9 mouse cellular contexts compared by ENCODE assay signal in genomic region chr12:20233871-20234307, GRCm38 (mm10).
A peak's percentile ranks its signal among the peaks of the same experiment; 100 is the strongest.
DNase-seq lines count a peak whose midpoint lies in the region; ATAC-seq lines count a peak whose summit lies in the region.
"Had no signal": no experiment of that assay in that cellular context is flagged by ENCODE, and none has a peak within 500 bp of the region (broad histone marks: within the 10 kb centered on the region; RNA-seq: fewer than 3 reads in every experiment).

No protein-coding gene starts in this region.

- H3K4me3 ChIP-seq in hindbrain, embryonic 15.5 days: no peak overlapping the region
- H3K4me3 ChIP-seq: erythroblast, embryonic 14.5 days had no signal

- no peaks in the 10 kb centered on the region for H3K27me3 ChIP-seq in hindbrain, embryonic 15.5 days

- peak; percentile 58; the same call in 1 of the 2 replicates for ATAC-seq in hindbrain, embryonic 15.5 days (ENCODE audit: low FRiP score, low read depth)
- peak; percentile 41; the same call in 1 of the 2 replicates for ATAC-seq in megakaryocyte progenitor cell, adult 5-6 weeks (replicated peaks; ENCODE audit: poor library complexity)

- 74% methylated on average over 25 of the region's 25 CpGs for WGBS in hindbrain, embryonic 15.5 days

- peaks cover 12% of the 10 kb centered on the region for H3K36me3 ChIP-seq in hindbrain, embryonic 15.5 days

- no peak overlapping the region for H3K4me2 ChIP-seq in hindbrain, embryonic 15.5 days

- DNase-seq in cerebellum, postnatal 4 days (ENCODE audit: low spot score in 2 of 2): peak; percentile 5 to 36
- DNase-seq in cerebellum, postnatal 36 days: no peak
- DNase-seq in urinary bladder, postnatal 4 days (ENCODE audit: low spot score in 2 of 2): peak; percentile 30 to 82
- DNase-seq in urinary bladder, adult 18-20 months (ENCODE audit: low spot score in 2 of 2): no peak
- peak; percentile 54 for DNase-seq in testis, postnatal 10 days (ENCODE audit: low spot score)
- DNase-seq in left cerebral cortex, adult 11 months (ENCODE audit: low spot score): no peak

- peaks cover 52% of the 10 kb centered on the region for H3K9me3 ChIP-seq in hindbrain, embryonic 15.5 days

- no peaks in the 10 kb centered on the region for H3K4me1 ChIP-seq in hindbrain, embryonic 15.5 days (replicated peaks)

- no peak overlapping the region for H3K27ac ChIP-seq in hindbrain, embryonic 15.5 days (replicated peaks)

- H3K9ac ChIP-seq in hindbrain, embryonic 15.5 days: no peak overlapping the region

Comparison
In these comparisons a context has a peak if more than half of its experiments do, and no peak if none do; other contexts are left out.
1. DNase-seq: peak in cerebellum, postnatal 4 days (2 of 2), urinary bladder, postnatal 4 days (2 of 2) and testis, postnatal 10 days (single experiment); none in cerebellum, postnatal 36 days (0 of 2), urinary bladder, adult 18-20 months (0 of 2) and left cerebral cortex, adult 11 months (single experiment).